Mouse (Mus musculus) limb, embryonic 14.5 days (tissue): ENCODE data around the gene Accsl. TPM values are rescaled to one million over a fixed set of nuclear protein-coding genes. Genes with fewer than 3 reads are reported as not detected.

Experiments
- ATAC-seq: fragments of 200-750 bp; cut with Nextera tagmentation; 2 replicates; pipeline ENCODE4 v1.8.0; 2017; ENCODE audit warnings: low read depth, moderate number of reproducible peaks, moderate TSS enrichment; ENCODE audit not compliant: low FRiP score
- DNase-seq: peaks from one replicate; pipeline ENCODE4 v3.0.0-alpha.2; 2015; ENCODE audit warnings: low spot score
- H3K27ac ChIP-seq: fragments of 300-500 bp; sonication (generic); replicated peaks from 2 replicates; pipeline ENCODE4 v1.5.1; 2014; ENCODE audit warnings: low read depth, mild to moderate bottlenecking, low read length, moderate library complexity, mixed read lengths
- H3K27me3 ChIP-seq: fragments of 300-500 bp; sonication (generic); 2 replicates; pipeline ENCODE4 v1.6.1; 2014; ENCODE audit warnings: low read length, mixed read lengths; ENCODE audit not compliant: control insufficient read depth, insufficient read depth
- H3K36me3 ChIP-seq: fragments of 300-500 bp; sonication (generic); 2 replicates; pipeline ENCODE4 v1.6.1; 2014; ENCODE audit warnings: mild to moderate bottlenecking, low read length, moderate library complexity, mixed read lengths; ENCODE audit not compliant: control insufficient read depth, insufficient read depth
- H3K4me1 ChIP-seq: fragments of 300-500 bp; sonication (generic); 2 replicates; pipeline ENCODE4 v1.6.1; 2014; ENCODE audit warnings: antibody characterized with exemption, low read length, mixed read lengths; ENCODE audit not compliant: control insufficient read depth, insufficient read depth
- H3K4me2 ChIP-seq: fragments of 300-500 bp; sonication (generic); replicated peaks from 2 replicates; pipeline ENCODE4 v1.6.1; 2014; ENCODE audit warnings: low read depth, mild to moderate bottlenecking, low read length, moderate library complexity; ENCODE audit not compliant: severe bottlenecking
- H3K4me3 ChIP-seq: fragments of 300-500 bp; sonication (generic); replicated peaks from 2 replicates; pipeline ENCODE4 v1.5.1; 2014; ENCODE audit warnings: low read length
- H3K9ac ChIP-seq: fragments of 300-500 bp; sonication (generic); 2 replicates; pipeline ENCODE4 v1.6.1; 2014; ENCODE audit warnings: mild to moderate bottlenecking, low read depth, low read length, moderate library complexity; ENCODE audit not compliant: severe bottlenecking
- H3K9me3 ChIP-seq: fragments of 300-500 bp; sonication (generic); 2 replicates; pipeline ENCODE4 v1.6.1; 2016; ENCODE audit warnings: low read length; ENCODE audit not compliant: control insufficient read depth
- POLR2A ChIP-seq: fragments of 200-500 bp; IDR thresholded peaks from 2 replicates; pipeline ENCODE4 v1.8.0; 2012; ENCODE audit warnings: inconsistent platforms, mild to moderate bottlenecking, moderate library complexity, borderline replicate concordance; ENCODE audit not compliant: insufficient read depth, insufficient read length; ENCODE audit errors: extremely low read depth
- WGBS: fragments of 180-500 bp; shearing (Covaris S2); extraction: QIAGEN DNeasy Blood & Tissue Kit; methylation state at CpG from one replicate; pipeline ENCODE4 v1.1.7; 2014; 5-methylcytosine and 5-hydroxymethylcytosine counted together
- polyA plus RNA-seq, 2 experiments: library from polyadenylated mRNA; depleted of rRNA in 1 of 2; stranded (reverse) in 1 of 2; unstranded in 1 of 2; fragments of >200 nt; fragmentation: Nextera tagmentation in 1 of 2; extraction: Ambion mirVana in 1 of 2; gene quantifications; 2 replicates each; pipeline versions ENCODE4 v1.2.1 to v1.2.3; 2012 to 2014

Gene Accsl
- polyA plus RNA-seq, 2 experiments, result 0.15 TPM; not detected in 1

DNA sequence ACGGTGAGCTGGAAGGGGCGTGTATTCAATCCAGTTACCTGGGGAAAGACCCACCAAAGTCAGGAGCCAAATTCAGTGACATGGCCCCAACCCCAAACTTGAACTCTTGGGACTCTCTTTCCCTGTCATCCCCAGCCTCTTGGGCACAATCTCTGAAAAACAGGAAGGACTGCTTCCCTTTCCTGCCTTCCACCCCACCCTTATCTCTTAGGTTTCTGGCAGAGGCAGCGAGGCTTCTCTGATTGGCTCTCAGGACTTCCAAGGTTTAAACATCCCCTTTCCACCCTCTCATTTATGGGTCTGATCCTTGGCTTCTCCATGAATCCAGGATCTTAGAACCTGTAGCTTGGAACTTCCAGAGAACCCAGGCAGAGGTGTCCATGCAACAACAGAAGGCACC is 27.6 kb downstream of the Accsl start:
- Histone ChIP-seq H3K4me2 (no peak overlapping the region), H3K4me3 (no peak overlapping the region), H3K27ac (no peak overlapping the region), H3K9ac (no peak overlapping the region), H3K9me3 (no peaks in the 10 kb centered on the region), H3K4me1 (no peaks in the 10 kb centered on the region), H3K27me3 (no peaks in the 10 kb centered on the region), H3K36me3 (peaks cover 53% of the 10 kb centered on the region)
- WGBS, result 96% methylated on average over 3 of the region's 3 CpGs
- no peak for DNase-seq
- ATAC-seq, result no peak
- no peak for TF ChIP-seq POLR2A

DNA sequence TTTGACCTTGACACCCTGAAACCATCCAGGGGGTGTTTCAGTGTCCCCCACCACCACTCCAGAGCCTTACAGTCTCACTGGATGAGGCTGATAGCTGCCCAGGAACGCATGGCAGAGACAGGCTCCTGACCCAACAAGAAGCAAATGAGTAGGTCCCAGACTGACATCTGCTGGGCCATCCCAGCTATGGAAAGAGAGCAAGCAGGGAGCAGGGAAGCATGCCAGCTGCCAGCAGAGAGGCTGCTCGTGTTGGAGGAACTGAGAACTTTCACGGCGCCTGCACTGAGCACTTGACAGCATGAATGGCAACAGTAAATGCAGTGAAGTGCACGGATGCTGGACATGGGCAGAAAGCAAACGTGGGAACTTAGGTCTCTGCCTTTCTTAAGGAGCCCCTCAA is 28.8 kb downstream of the Accsl start:
- Histone ChIP-seq H3K9me3 (no peaks in the 10 kb centered on the region), H3K4me1 (no peaks in the 10 kb centered on the region), H3K9ac (no peak overlapping the region), H3K27me3 (no peaks in the 10 kb centered on the region), H3K36me3 (peaks cover 58% of the 10 kb centered on the region), H3K27ac (no peak overlapping the region), H3K4me2 (no peak overlapping the region), H3K4me3 (no peak overlapping the region)
- 89% methylated on average over 6 of the region's 6 CpGs for WGBS
- TF ChIP-seq POLR2A, result no peak
- DNase-seq (no peak), ATAC-seq (no peak)

DNA sequence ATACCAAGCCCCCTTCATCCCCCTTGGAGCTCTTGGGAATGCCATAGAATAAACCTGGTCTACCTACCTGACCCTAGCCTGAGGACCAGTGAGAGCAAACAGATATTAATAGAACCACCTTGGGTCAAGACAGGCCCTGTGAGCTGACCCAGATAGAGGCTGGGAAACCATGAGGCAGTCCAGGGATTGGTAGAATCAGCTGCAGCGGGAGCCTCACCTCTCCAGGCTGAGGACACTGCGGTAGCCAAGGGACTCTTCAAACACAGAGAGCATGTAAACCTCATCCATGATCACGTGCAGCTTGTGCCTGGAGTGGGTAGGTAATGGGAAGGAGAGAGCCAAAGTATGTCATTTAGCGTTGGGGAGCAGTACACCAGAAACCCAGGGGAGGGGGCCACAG is 30.0 kb downstream of the Accsl start:
- no peak overlapping the region for H3K4me3 ChIP-seq
- TF ChIP-seq POLR2A, result no peak
- H3K36me3 ChIP-seq, result peaks cover 49% of the 10 kb centered on the region
- H3K27ac ChIP-seq, result no peak overlapping the region
- DNase-seq (no peak), ATAC-seq (no peak)
- H3K9ac ChIP-seq, result no peak overlapping the region
- H3K4me1 ChIP-seq, result no peaks in the 10 kb centered on the region
- 94% methylated on average over 4 of the region's 4 CpGs for WGBS
- no peaks in the 10 kb centered on the region for H3K27me3 ChIP-seq
- no peaks in the 10 kb centered on the region for H3K9me3 ChIP-seq
- H3K4me2 ChIP-seq, result no peak overlapping the region

DNA sequence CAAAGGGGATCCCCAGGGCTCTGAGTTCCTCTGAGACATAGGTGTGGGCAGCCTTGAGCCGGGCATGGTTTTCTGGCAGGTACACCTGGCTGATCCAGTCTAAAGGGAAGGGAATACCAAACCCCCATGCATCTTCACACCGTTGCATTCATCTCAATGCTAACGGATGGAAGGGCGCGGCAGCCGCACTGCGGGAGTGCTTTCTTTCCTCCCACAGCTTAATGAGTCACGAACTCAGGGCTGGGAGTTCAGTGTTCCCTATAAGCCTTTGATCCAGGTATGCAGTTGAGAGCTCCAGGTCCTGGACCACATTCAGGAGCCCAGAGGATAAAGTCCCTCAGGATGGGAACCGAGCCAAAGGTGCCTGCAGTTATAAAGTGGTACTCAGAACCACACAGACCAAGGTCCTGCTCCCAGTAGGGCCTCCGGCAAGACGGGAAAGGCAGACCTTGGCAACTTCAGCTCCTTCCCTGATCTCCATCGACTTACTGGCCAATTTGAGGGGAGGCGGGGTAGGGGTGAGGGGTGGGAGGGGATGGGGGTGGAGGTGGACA is 32.6 kb downstream of the Accsl start:
- no peak overlapping the region for H3K27ac ChIP-seq
- WGBS, result 71% methylated on average over 13 of the region's 13 CpGs
- no peaks in the 10 kb centered on the region for H3K27me3 ChIP-seq
- no peak overlapping the region for H3K4me2 ChIP-seq
- no peak for ATAC-seq
- no peak for TF ChIP-seq POLR2A
- no peak overlapping the region for H3K9ac ChIP-seq
- H3K4me1 ChIP-seq, result no peaks in the 10 kb centered on the region
- H3K9me3 ChIP-seq, result no peaks in the 10 kb centered on the region
- peaks cover 31% of the 10 kb centered on the region for H3K36me3 ChIP-seq
- no peak for DNase-seq
- H3K4me3 ChIP-seq, result no peak overlapping the region

DNA sequence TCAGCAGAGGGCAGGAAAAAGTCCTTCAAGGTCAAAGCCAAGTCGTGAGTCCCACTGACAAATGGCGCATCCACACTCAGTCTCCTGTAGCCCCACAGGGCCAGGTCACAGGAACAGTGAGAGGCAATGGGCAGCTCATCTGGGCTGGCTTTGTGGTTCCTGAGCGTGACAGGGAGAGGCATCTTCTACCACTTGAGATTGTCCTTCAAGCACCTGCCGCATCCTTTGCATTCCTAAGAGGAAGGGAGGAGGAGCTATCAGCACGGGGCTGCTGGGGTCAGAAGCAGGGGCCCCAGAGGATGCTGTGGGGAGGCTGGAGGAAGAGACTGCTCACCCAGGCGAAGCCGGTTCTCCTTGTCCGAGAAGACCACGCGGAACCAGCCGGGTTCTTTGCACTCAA is 33.4 kb downstream of the Accsl start:
- 83% methylated on average over 11 of the region's 11 CpGs for WGBS
- TF ChIP-seq POLR2A, result no peak
- ATAC-seq (no peak), DNase-seq (no peak)
- Histone ChIP-seq H3K27me3 (no peaks in the 10 kb centered on the region), H3K9ac (no peak overlapping the region), H3K4me2 (no peak overlapping the region), H3K9me3 (no peaks in the 10 kb centered on the region), H3K4me1 (no peaks in the 10 kb centered on the region), H3K36me3 (peaks cover 24% of the 10 kb centered on the region), H3K4me3 (no peak overlapping the region), H3K27ac (no peak overlapping the region)

DNA sequence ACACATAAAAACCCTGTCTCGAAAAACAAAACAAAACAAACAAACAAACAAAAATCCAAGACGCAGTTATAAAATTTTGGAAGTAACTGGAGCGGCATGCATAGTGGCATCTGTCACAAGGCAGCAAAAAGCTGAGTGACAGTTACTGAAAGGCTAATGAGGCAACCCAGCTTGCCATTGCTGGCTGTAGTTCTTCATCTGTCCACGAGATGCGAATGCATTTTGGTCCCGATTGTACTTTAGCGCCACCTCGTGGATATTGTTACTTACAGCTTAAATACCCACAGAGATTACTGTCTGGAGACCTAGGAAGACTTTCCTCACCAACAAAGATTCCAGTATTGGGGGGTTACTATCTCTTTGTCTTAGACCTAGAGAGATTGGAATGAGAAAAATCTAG is 45.4 kb downstream of the Accsl start:
- Histone ChIP-seq H3K4me1 (peaks cover 7% of the 10 kb centered on the region; the same call in 1 of the 2 replicates), H3K4me3 (no peak overlapping the region), H3K27me3 (no peaks in the 10 kb centered on the region), H3K27ac (no peak overlapping the region), H3K4me2 (no peak overlapping the region), H3K36me3 (peaks cover 10% of the 10 kb centered on the region; the same call in 1 of the 2 replicates), H3K9me3 (no peaks in the 10 kb centered on the region), H3K9ac (no peak overlapping the region)
- 25% methylated on average over 8 of the region's 8 CpGs for WGBS
- ATAC-seq, result peak; percentile 51; the same call in 1 of the 2 replicates
- no peak for TF ChIP-seq POLR2A
- peak; percentile 92 for DNase-seq
